Mouse (Mus musculus) thymus, adult 2 months (tissue): Measurements from ENCODE around the gene Snrpg. TPM values are rescaled to one million over a fixed set of nuclear protein-coding genes. Genes with fewer than 3 reads are reported as not detected.

ENCODE experiments used
- DNase-seq: peaks from one replicate; pipeline ENCODE4 v3.0.0; 2021
- H3K27ac ChIP-seq: fragments of 200-500 bp; 2 replicates; pipeline ENCODE4 v1.5.1; 2012; ENCODE audit warnings: low read length, control low read depth; ENCODE audit not compliant: control insufficient read depth, insufficient read depth
- H3K27me3 ChIP-seq: fragments of 200-500 bp; 2 replicates; pipeline ENCODE4 v1.6.1; 2012; ENCODE audit warnings: mild to moderate bottlenecking, low read length, moderate library complexity, mixed read lengths; ENCODE audit not compliant: control insufficient read depth, insufficient read depth
- H3K36me3 ChIP-seq: fragments of 200-500 bp; 2 replicates; pipeline ENCODE4 v1.6.1; 2012; ENCODE audit warnings: mild to moderate bottlenecking, low read length, moderate library complexity; ENCODE audit not compliant: control insufficient read depth, insufficient read depth
- H3K4me1 ChIP-seq: fragments of 200-500 bp; replicated peaks from 2 replicates; pipeline ENCODE4 v1.6.1; 2012; ENCODE audit warnings: low read length; ENCODE audit not compliant: control insufficient read depth, insufficient read depth
- H3K4me3 ChIP-seq: fragments of 200-500 bp; 2 replicates; pipeline ENCODE4 v1.5.1; 2012; ENCODE audit warnings: mild to moderate bottlenecking, low read length, control low read depth, moderate library complexity; ENCODE audit not compliant: control insufficient read depth, insufficient read depth
- CTCF ChIP-seq: fragments of 200-500 bp; IDR thresholded peaks from 2 replicates; pipeline ENCODE4 v1.5.1; 2012; ENCODE audit warnings: mild to moderate bottlenecking, control low read depth, low read length, moderate library complexity, borderline replicate concordance; ENCODE audit not compliant: control insufficient read depth, poor library complexity, insufficient read depth; ENCODE audit errors: extremely low read depth
- POLR2A ChIP-seq: fragments of 200-500 bp; IDR thresholded peaks from 2 replicates; pipeline ENCODE4 v1.6.1; 2012; ENCODE audit warnings: mild to moderate bottlenecking, low read length, control low read depth, moderate library complexity; ENCODE audit not compliant: control insufficient read depth, poor library complexity, insufficient read depth; ENCODE audit errors: extremely low read depth
- WGBS: fragments of 180-500 bp; shearing (Covaris S2); methylation state at CpG from one replicate; pipeline ENCODE4 v1.1.7; 2018; 5-methylcytosine and 5-hydroxymethylcytosine counted together
- polyA plus RNA-seq: library from polyadenylated mRNA; depleted of rRNA; stranded (reverse); fragments of >200 nt; gene quantifications from 2 replicates; pipeline ENCODE4 v1.2.3, GENCODE M21; 2012

Snrpg gene
- polyA plus RNA-seq, 1 experiment = 87.1 TPM

- DNase-seq = no peak
- 55% methylated on average over 25 of the region's 25 CpGs for WGBS
- Histone ChIP-seq H3K27ac (peak overlapping the region; percentile 40; the same call in 1 of the 2 replicates), H3K4me3 (peak overlapping the region; percentile 71), H3K4me1 (peaks cover 12% of the 10 kb centered on the region), H3K27me3 (no peaks in the 10 kb centered on the region), H3K36me3 (no peaks in the 10 kb centered on the region)
- TF ChIP-seq POLR2A (no peak), CTCF (no peak)
Observed at GRCm38 (mm10) chr6:86366125-86366852, 4.8 kb upstream of the Snrpg start.

GRCm38 (mm10) chr6:86366853-86367249 is 4.3 kb upstream of the Snrpg start:
- 99% methylated on average over 2 of the region's 2 CpGs for WGBS
- Histone ChIP-seq H3K27ac (no peak overlapping the region), H3K36me3 (no peaks in the 10 kb centered on the region), H3K4me1 (peaks cover 12% of the 10 kb centered on the region), H3K27me3 (no peaks in the 10 kb centered on the region), H3K4me3 (no peak overlapping the region)
- no peak for DNase-seq
- TF ChIP-seq POLR2A = no peak
- no peak for TF ChIP-seq CTCF

GRCm38 (mm10) chr6:86368479-86368878 is 2.6 kb upstream of the Snrpg start:
- 95% methylated on average over 5 of the region's 5 CpGs for WGBS
- no peak for DNase-seq

GRCm38 (mm10) chr6:86370093-86370713 is 901 bp upstream of the Snrpg start:
- H3K4me3 ChIP-seq = no peak overlapping the region
- H3K36me3 ChIP-seq = no peaks in the 10 kb centered on the region
- H3K27ac ChIP-seq = no peak overlapping the region
- DNase-seq = peak; percentile 34
- 81% methylated on average over 3 of the region's 3 CpGs for WGBS
- no peak for TF ChIP-seq POLR2A
- no peak for TF ChIP-seq CTCF
- H3K4me1 ChIP-seq = peaks cover 14% of the 10 kb centered on the region
- no peaks in the 10 kb centered on the region for H3K27me3 ChIP-seq

More at GRCm38 (mm10) chr6:86368479-86368878, 2.6 kb upstream of the Snrpg start:
- Histone ChIP-seq H3K4me3 (no peak overlapping the region), H3K4me1 (peaks cover 14% of the 10 kb centered on the region), H3K27ac (no peak overlapping the region), H3K27me3 (no peaks in the 10 kb centered on the region), H3K36me3 (no peaks in the 10 kb centered on the region)
- no peak for TF ChIP-seq POLR2A
- TF ChIP-seq CTCF = no peak

GRCm38 (mm10) chr6:86371340-86371911 is 322 bp downstream of the Snrpg start:
- H3K27ac ChIP-seq = peak overlapping the region; percentile 68; the same call in 1 of the 2 replicates
- H3K27me3 ChIP-seq = no peaks in the 10 kb centered on the region
- DNase-seq = peak; percentile 94
- H3K4me1 ChIP-seq = peaks cover 9% of the 10 kb centered on the region
- WGBS = under 1% methylated on average over 50 of the region's 50 CpGs
- H3K36me3 ChIP-seq = peaks cover 2% of the 10 kb centered on the region
- H3K4me3 ChIP-seq = peak overlapping the region; percentile 82
- peak; percentile 92 for TF ChIP-seq POLR2A
- peak; percentile 25; the same call in 1 of the 2 replicates for TF ChIP-seq CTCF

- H3K27ac ChIP-seq = no peak overlapping the region
- H3K27me3 ChIP-seq = no peaks in the 10 kb centered on the region
- 4% methylated on average over 12 of the region's 12 CpGs for WGBS
- no peak for TF ChIP-seq POLR2A
- no peak for TF ChIP-seq CTCF
- peaks cover 7% of the 10 kb centered on the region for H3K4me1 ChIP-seq
- H3K4me3 ChIP-seq = peak overlapping the region; percentile 82
- H3K36me3 ChIP-seq = peaks cover 8% of the 10 kb centered on the region
- DNase-seq = no peak
Observed at GRCm38 (mm10) chr6:86371950-86372516, 929 bp downstream of the Snrpg start.
